Mouse (Mus musculus): Measurements from ENCODE around the gene Dleu7. TPM values are rescaled to one million over a fixed set of nuclear protein-coding genes. Genes with fewer than 3 reads are reported as not detected.

The Dleu7 gene
- polyA plus RNA-seq, 1 experiment = 6.6 TPM

- H3K27ac ChIP-seq (ENCODE audit: insufficient read depth, low read length) = no peak overlapping the region
- H3K4me3 ChIP-seq (replicated peaks; ENCODE audit: insufficient read depth, low read depth, low read length) = no peak overlapping the region
- H3K4me1 ChIP-seq (ENCODE audit: control insufficient read depth, insufficient read depth, low read length) = no peaks in the 10 kb centered on the region
- H3K27me3 ChIP-seq (ENCODE audit: control insufficient read depth, insufficient read depth, low read length) = no peaks in the 10 kb centered on the region
- WGBS = 81% methylated on average over 10 of the region's 10 CpGs
- no peak for DNase-seq
- TF ChIP-seq CTCF (IDR thresholded peaks at IDR 0.05; ENCODE audit: borderline replicate concordance, insufficient read depth, low read depth, low read length) (no peak), POLR2A (IDR thresholded peaks at IDR 0.05; ENCODE audit: borderline replicate concordance, insufficient read depth, low read length) (no peak)
Observed at GRCm38 (mm10) chr14:62248796-62249195, 44.1 kb downstream of the Dleu7 start.

GRCm38 (mm10) chr14:62248345-62248744 lies 44.5 kb downstream of the Dleu7 start:
- no peak for DNase-seq
- H3K27ac ChIP-seq (ENCODE audit: insufficient read depth, low read length) = no peak overlapping the region
- TF ChIP-seq POLR2A (IDR thresholded peaks at IDR 0.05; ENCODE audit: borderline replicate concordance, insufficient read depth, low read length) = no peak
- TF ChIP-seq CTCF (IDR thresholded peaks at IDR 0.05; ENCODE audit: borderline replicate concordance, insufficient read depth, low read depth, low read length) = no peak
- H3K4me1 ChIP-seq (ENCODE audit: control insufficient read depth, insufficient read depth, low read length) = no peaks in the 10 kb centered on the region
- H3K4me3 ChIP-seq (replicated peaks; ENCODE audit: insufficient read depth, low read depth, low read length) = no peak overlapping the region
- no peaks in the 10 kb centered on the region for H3K27me3 ChIP-seq (ENCODE audit: control insufficient read depth, insufficient read depth, low read length)
- 82% methylated on average over 7 of the region's 7 CpGs for WGBS

GRCm38 (mm10) chr14:62245557-62245956 lies 47.3 kb downstream of the Dleu7 start:
- H3K4me3 ChIP-seq (replicated peaks; ENCODE audit: insufficient read depth, low read depth, low read length) = no peak overlapping the region
- DNase-seq = no peak
- H3K27ac ChIP-seq (ENCODE audit: insufficient read depth, low read length) = no peak overlapping the region
- TF ChIP-seq CTCF (IDR thresholded peaks at IDR 0.05; ENCODE audit: borderline replicate concordance, insufficient read depth, low read depth, low read length) (no peak), POLR2A (IDR thresholded peaks at IDR 0.05; ENCODE audit: borderline replicate concordance, insufficient read depth, low read length) (no peak)
- no peaks in the 10 kb centered on the region for H3K4me1 ChIP-seq (ENCODE audit: control insufficient read depth, insufficient read depth, low read length)
- H3K27me3 ChIP-seq (ENCODE audit: control insufficient read depth, insufficient read depth, low read length) = no peaks in the 10 kb centered on the region
- 34% methylated on average over 4 of the region's 4 CpGs for WGBS

GRCm38 (mm10) chr14:62243530-62243929 lies 49.3 kb downstream of the Dleu7 start:
- H3K27ac ChIP-seq (ENCODE audit: insufficient read depth, low read length) = no peak overlapping the region
- 60% methylated on average over 2 of the region's 2 CpGs for WGBS
- no peak overlapping the region for H3K4me3 ChIP-seq (replicated peaks; ENCODE audit: insufficient read depth, low read depth, low read length)
- H3K4me1 ChIP-seq (ENCODE audit: control insufficient read depth, insufficient read depth, low read length) = no peaks in the 10 kb centered on the region
- DNase-seq = no peak
- TF ChIP-seq POLR2A (IDR thresholded peaks at IDR 0.05; ENCODE audit: borderline replicate concordance, insufficient read depth, low read length) (no peak), CTCF (IDR thresholded peaks at IDR 0.05; ENCODE audit: borderline replicate concordance, insufficient read depth, low read depth, low read length) (no peak)
- no peaks in the 10 kb centered on the region for H3K27me3 ChIP-seq (ENCODE audit: control insufficient read depth, insufficient read depth, low read length)

- no peaks in the 10 kb centered on the region for H3K27me3 ChIP-seq (ENCODE audit: control insufficient read depth, insufficient read depth, low read length)
- 29% methylated on average over 7 of the region's 7 CpGs for WGBS
- no peak overlapping the region for H3K4me3 ChIP-seq (replicated peaks; ENCODE audit: insufficient read depth, low read depth, low read length)
- no peak for TF ChIP-seq CTCF (IDR thresholded peaks at IDR 0.05; ENCODE audit: borderline replicate concordance, insufficient read depth, low read depth, low read length)
- no peak for TF ChIP-seq POLR2A (IDR thresholded peaks at IDR 0.05; ENCODE audit: borderline replicate concordance, insufficient read depth, low read length)
- no peak overlapping the region for H3K27ac ChIP-seq (ENCODE audit: insufficient read depth, low read length)
- no peak for DNase-seq
- H3K4me1 ChIP-seq (ENCODE audit: control insufficient read depth, insufficient read depth, low read length) = no peaks in the 10 kb centered on the region
Observed at GRCm38 (mm10) chr14:62235969-62236368, 56.9 kb downstream of the Dleu7 start.

GRCm38 (mm10) chr14:62235214-62235613 lies 57.6 kb downstream of the Dleu7 start:
- Histone ChIP-seq H3K27ac (ENCODE audit: insufficient read depth, low read length) (no peak overlapping the region), H3K4me3 (replicated peaks; ENCODE audit: insufficient read depth, low read depth, low read length) (no peak overlapping the region), H3K27me3 (ENCODE audit: control insufficient read depth, insufficient read depth, low read length) (no peaks in the 10 kb centered on the region), H3K4me1 (ENCODE audit: control insufficient read depth, insufficient read depth, low read length) (no peaks in the 10 kb centered on the region)
- no peak for DNase-seq
- TF ChIP-seq CTCF (IDR thresholded peaks at IDR 0.05; ENCODE audit: borderline replicate concordance, insufficient read depth, low read depth, low read length) = no peak
- TF ChIP-seq POLR2A (IDR thresholded peaks at IDR 0.05; ENCODE audit: borderline replicate concordance, insufficient read depth, low read length) = no peak
- WGBS = 60% methylated on average over 1 of the region's 1 CpGs

GRCm38 (mm10) chr14:62230968-62231367 lies 61.9 kb downstream of the Dleu7 start:
- DNase-seq = no peak
- H3K4me1 ChIP-seq (ENCODE audit: control insufficient read depth, insufficient read depth, low read length) = no peaks in the 10 kb centered on the region
- no peak overlapping the region for H3K4me3 ChIP-seq (replicated peaks; ENCODE audit: insufficient read depth, low read depth, low read length)
- TF ChIP-seq CTCF (IDR thresholded peaks at IDR 0.05; ENCODE audit: borderline replicate concordance, insufficient read depth, low read depth, low read length) (no peak), POLR2A (IDR thresholded peaks at IDR 0.05; ENCODE audit: borderline replicate concordance, insufficient read depth, low read length) (no peak)
- WGBS = 49% methylated on average over 3 of the region's 3 CpGs
- no peaks in the 10 kb centered on the region for H3K27me3 ChIP-seq (ENCODE audit: control insufficient read depth, insufficient read depth, low read length)
- no peak overlapping the region for H3K27ac ChIP-seq (ENCODE audit: insufficient read depth, low read length)

GRCm38 (mm10) chr14:62227101-62227500 lies 65.7 kb downstream of the Dleu7 start:
- Histone ChIP-seq H3K4me1 (ENCODE audit: control insufficient read depth, insufficient read depth, low read length) (no peaks in the 10 kb centered on the region; the same call in 1 of the 2 replicates), H3K27ac (ENCODE audit: insufficient read depth, low read length) (no peak overlapping the region), H3K4me3 (replicated peaks; ENCODE audit: insufficient read depth, low read depth, low read length) (no peak overlapping the region), H3K27me3 (ENCODE audit: control insufficient read depth, insufficient read depth, low read length) (no peaks in the 10 kb centered on the region)
- TF ChIP-seq CTCF (IDR thresholded peaks at IDR 0.05; ENCODE audit: borderline replicate concordance, insufficient read depth, low read depth, low read length) = no peak
- no peak for TF ChIP-seq POLR2A (IDR thresholded peaks at IDR 0.05; ENCODE audit: borderline replicate concordance, insufficient read depth, low read length)
- DNase-seq = no peak
- 51% methylated on average over 5 of the region's 5 CpGs for WGBS
